Mouse (Mus musculus) forebrain, embryonic 16.5 days (tissue): ENCODE measurements around the gene Patz1. TPM values are rescaled to one million over a fixed set of nuclear protein-coding genes. Genes with fewer than 3 reads are reported as not detected.

Experiments
- ATAC-seq: fragments of 200-750 bp; cut with Nextera tagmentation; 2 replicates; pipeline ENCODE4 v1.8.0; 2017; ENCODE audit warnings: mild to moderate bottlenecking, moderate library complexity
- H3K27ac ChIP-seq: fragments of 300-500 bp; sonication (generic); 2 replicates; pipeline ENCODE4 v1.5.1; 2014; ENCODE audit warnings: low read length, control low read depth
- H3K27me3 ChIP-seq: fragments of 300-500 bp; sonication (generic); replicated peaks from 2 replicates; pipeline ENCODE4 v1.6.1; 2014; ENCODE audit warnings: low read length; ENCODE audit not compliant: control insufficient read depth, insufficient read depth
- H3K36me3 ChIP-seq: fragments of 300-500 bp; sonication (generic); 2 replicates; pipeline ENCODE4 v1.6.1; 2014; ENCODE audit not compliant: control insufficient read depth, insufficient read depth
- H3K4me1 ChIP-seq: fragments of 300-500 bp; sonication (generic); replicated peaks from 2 replicates; pipeline ENCODE4 v1.6.1; 2014; ENCODE audit warnings: low read length; ENCODE audit not compliant: control insufficient read depth, insufficient read depth
- H3K4me2 ChIP-seq: fragments of 300-500 bp; sonication (generic); 2 replicates; pipeline ENCODE4 v1.6.1; 2014; ENCODE audit warnings: mild to moderate bottlenecking, low read length, control low read depth
- H3K4me3 ChIP-seq: fragments of 300-500 bp; sonication (generic); replicated peaks from 2 replicates; pipeline ENCODE4 v1.5.1; 2014; ENCODE audit warnings: mild to moderate bottlenecking, low read length, control low read depth
- H3K9ac ChIP-seq: fragments of 300-500 bp; sonication (generic); replicated peaks from 2 replicates; pipeline ENCODE4 v1.6.1; 2014; ENCODE audit warnings: low read depth, low read length, control low read depth
- H3K9me3 ChIP-seq: fragments of 300-500 bp; sonication (generic); 2 replicates; pipeline ENCODE4 v1.6.1; 2016; ENCODE audit warnings: low read length; ENCODE audit not compliant: control insufficient read depth
- WGBS: fragments of 180-500 bp; shearing (Covaris S2); extraction: QIAGEN DNeasy Blood & Tissue Kit; methylation state at CpG from one replicate; pipeline ENCODE4 v1.1.7; 2014; 5-methylcytosine and 5-hydroxymethylcytosine counted together
- polyA plus RNA-seq: library from polyadenylated mRNA; unstranded; fragments of >200 nt; fragmentation: Nextera tagmentation; extraction: Ambion mirVana; gene quantifications from 2 replicates; pipeline ENCODE4 v1.2.1, GENCODE M21; 2015

Gene Patz1
- polyA plus RNA-seq, 1 experiment from 2014 or later: 56.6 TPM

- Histone ChIP-seq H3K9me3 (no peaks in the 10 kb centered on the region), H3K4me3 (no peak overlapping the region), H3K27ac (no peak overlapping the region), H3K4me2 (no peak overlapping the region), H3K4me1 (no peaks in the 10 kb centered on the region), H3K9ac (no peak overlapping the region), H3K36me3 (peaks cover 25% of the 10 kb centered on the region), H3K27me3 (no peaks in the 10 kb centered on the region)
- WGBS: 81% methylated on average over 1 of the region's 1 CpGs
- ATAC-seq: no peak
Observed at GRCm38 (mm10) chr11:3313294-3313693, 24.6 kb downstream of the Patz1 start.

DNA sequence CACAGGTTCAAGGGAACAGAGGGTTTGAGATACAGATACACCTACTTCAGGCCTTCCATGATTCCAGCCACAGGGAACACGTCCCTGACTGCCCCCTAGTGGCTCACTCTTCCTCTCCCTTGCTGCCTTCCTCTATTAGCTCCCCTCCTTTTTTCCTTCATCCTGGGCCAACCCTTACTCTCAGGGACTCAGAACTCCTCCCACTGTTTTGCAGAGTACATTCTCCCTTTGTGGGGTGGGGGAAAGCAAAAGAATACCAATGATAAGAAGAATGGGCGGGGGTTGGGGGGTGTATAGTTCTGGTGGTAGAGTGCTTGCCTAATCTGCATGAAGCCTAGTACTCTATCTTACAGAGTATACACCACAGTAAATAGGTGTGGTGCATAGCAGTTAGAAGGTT lies 25.5 kb downstream of the Patz1 start:
- WGBS: 17% methylated on average over 2 of the region's 2 CpGs
- Histone ChIP-seq H3K9ac (no peak overlapping the region), H3K36me3 (peaks cover 17% of the 10 kb centered on the region), H3K9me3 (no peaks in the 10 kb centered on the region), H3K27me3 (no peaks in the 10 kb centered on the region), H3K4me3 (no peak overlapping the region), H3K4me2 (no peak overlapping the region), H3K27ac (no peak overlapping the region), H3K4me1 (no peaks in the 10 kb centered on the region)
- peak; percentile 73 for ATAC-seq

- Histone ChIP-seq H3K4me2 (no peak overlapping the region), H3K4me3 (no peak overlapping the region), H3K27me3 (no peaks in the 10 kb centered on the region), H3K4me1 (no peaks in the 10 kb centered on the region), H3K9ac (no peak overlapping the region), H3K27ac (no peak overlapping the region), H3K36me3 (no peaks in the 10 kb centered on the region), H3K9me3 (no peaks in the 10 kb centered on the region)
- no peak for ATAC-seq
- 88% methylated on average over 3 of the region's 3 CpGs for WGBS
Observed at GRCm38 (mm10) chr11:3318286-3318685, 29.6 kb downstream of the Patz1 start.

- Histone ChIP-seq H3K36me3 (0 out of 2 replicates have a peak, but pooled peaks cover 2% of the 10 kb centered on the region), H3K27ac (no peak overlapping the region), H3K4me1 (peaks cover 15% of the 10 kb centered on the region), H3K9ac (no peak overlapping the region), H3K27me3 (no peaks in the 10 kb centered on the region), H3K9me3 (no peaks in the 10 kb centered on the region), H3K4me2 (no peak overlapping the region), H3K4me3 (no peak overlapping the region)
- WGBS: 78% methylated on average over 5 of the region's 5 CpGs
- no peak for ATAC-seq
Observed at GRCm38 (mm10) chr11:3328271-3328670, 39.6 kb downstream of the Patz1 start.

- H3K27me3 ChIP-seq: no peaks in the 10 kb centered on the region
Observed at GRCm38 (mm10) chr11:3328806-3329775, 40.4 kb downstream of the Patz1 start.

GRCm38 (mm10) chr11:3329891-3330451 lies 41.3 kb downstream of the Patz1 start, which contains the start of gene Pik3ip1:
Pik3ip1 (plus strand) TSS chr11:3330401.
- ATAC-seq: no peak
- Histone ChIP-seq H3K9me3 (no peaks in the 10 kb centered on the region), H3K27me3 (no peaks in the 10 kb centered on the region), H3K27ac (peak within 1 kb of the TSS; percentile 84), H3K4me1 (peaks cover 15% of the 10 kb centered on the region), H3K36me3 (peaks cover 7% of the 10 kb centered on the region; the same call in 1 of the 2 replicates), H3K9ac (peak within 1 kb of the TSS; percentile 70), H3K4me3 (peak within 1 kb of the TSS; percentile 59), H3K4me2 (peak within 1 kb of the TSS; percentile 99)

More at GRCm38 (mm10) chr11:3328806-3329775, 40.4 kb downstream of the Patz1 start:
- 74% methylated on average over 11 of the region's 11 CpGs for WGBS
- Histone ChIP-seq H3K9ac (no peak overlapping the region), H3K4me1 (peaks cover 15% of the 10 kb centered on the region), H3K36me3 (peaks cover 5% of the 10 kb centered on the region; the same call in 1 of the 2 replicates), H3K4me3 (no peak overlapping the region), H3K4me2 (no peak overlapping the region), H3K9me3 (no peaks in the 10 kb centered on the region), H3K27ac (no peak overlapping the region)
- no peak for ATAC-seq

GRCm38 (mm10) chr11:3330566-3330965 lies 41.9 kb downstream of the Patz1 start:
- H3K4me3 ChIP-seq: peak overlapping the region; percentile 59
- H3K27ac ChIP-seq: peak overlapping the region; percentile 84
- H3K36me3 ChIP-seq: peaks cover 7% of the 10 kb centered on the region; the same call in 1 of the 2 replicates
- 0% methylated on average over 9 of the region's 9 CpGs for WGBS
- peak overlapping the region; percentile 99 for H3K4me2 ChIP-seq
- H3K9me3 ChIP-seq: no peaks in the 10 kb centered on the region
- peaks cover 15% of the 10 kb centered on the region for H3K4me1 ChIP-seq
- peak overlapping the region; percentile 70 for H3K9ac ChIP-seq
- H3K27me3 ChIP-seq: no peaks in the 10 kb centered on the region
- ATAC-seq: peak; percentile 36

- peaks cover 7% of the 10 kb centered on the region; the same call in 1 of the 2 replicates for H3K36me3 ChIP-seq
- H3K4me3 ChIP-seq: peak overlapping the region; percentile 59
- no peaks in the 10 kb centered on the region for H3K9me3 ChIP-seq
- H3K27ac ChIP-seq: peak overlapping the region; percentile 84
- H3K4me1 ChIP-seq: peaks cover 15% of the 10 kb centered on the region
- WGBS: 3% methylated on average over 14 of the region's 14 CpGs
- H3K27me3 ChIP-seq: no peaks in the 10 kb centered on the region
- H3K9ac ChIP-seq: peak overlapping the region; percentile 70
- ATAC-seq: no peak
- peak overlapping the region; percentile 99 for H3K4me2 ChIP-seq
Observed at GRCm38 (mm10) chr11:3330991-3331750, 42.5 kb downstream of the Patz1 start.
